Mouse (Mus musculus) CH12.LX (cell line): ENCODE measurements around the gene Nptn.

Experiments used
- CTCF ChIP-seq, 2 experiments: IDR thresholded peaks in 1 of 2; conservative IDR thresholded peaks in 1 of 2; 2 replicates each; pipeline ENCODE4 v1.5.1; 2011 to 2012; ENCODE audit warnings: low read depth in 2 of 2, low read length in 2 of 2, improper control_type of control experiment in 1 of 2, inconsistent platforms in 1 of 2, mild to moderate bottlenecking in 1 of 2, moderate library complexity in 1 of 2
- EP300 ChIP-seq: IDR thresholded peaks from 2 replicates; pipeline ENCODE4 v1.6.1; 2011; ENCODE audit warnings: low read length, improper control_type of control experiment
- IRF4 ChIP-seq: IDR thresholded peaks from 2 replicates; pipeline ENCODE4 v1.6.1; 2014; ENCODE audit warnings: low read depth, mild to moderate bottlenecking, inconsistent platforms, low read length, improper control_type of control experiment
- JUN ChIP-seq: IDR thresholded peaks from 2 replicates; pipeline ENCODE4 v1.6.1; 2011; ENCODE audit warnings: low read depth, mild to moderate bottlenecking, low read length, improper control_type of control experiment, moderate library complexity; ENCODE audit not compliant: insufficient read depth
- NELFE ChIP-seq: IDR thresholded peaks from 2 replicates; pipeline ENCODE4 v1.6.1; 2011; ENCODE audit warnings: low read depth, low read length, improper control_type of control experiment
- NRF1 ChIP-seq: IDR thresholded peaks from 2 replicates; pipeline ENCODE4 v1.6.1; 2014; ENCODE audit warnings: low read depth, mild to moderate bottlenecking, inconsistent platforms, low read length, improper control_type of control experiment, moderate library complexity
- POLR2A ChIP-seq: IDR thresholded peaks from 2 replicates; pipeline ENCODE4 v1.6.1; 2011; ENCODE audit warnings: low read depth, mild to moderate bottlenecking, improper control_type of control experiment, low read length
- POLR2AphosphoS2 ChIP-seq: IDR thresholded peaks from 2 replicates; pipeline ENCODE4 v1.6.1; 2011; ENCODE audit warnings: low read depth, low read length, improper control_type of control experiment
- RCOR1 ChIP-seq: conservative IDR thresholded peaks from 2 replicates; pipeline ENCODE4 v1.6.1; 2012; ENCODE audit warnings: low read depth, mild to moderate bottlenecking, inconsistent platforms, low read length, improper control_type of control experiment
- SIN3A ChIP-seq: IDR thresholded peaks from 2 replicates; pipeline ENCODE4 v1.6.1; 2012; ENCODE audit warnings: low read length, improper control_type of control experiment, inconsistent platforms
- SMC3 ChIP-seq: IDR thresholded peaks from 2 replicates; pipeline ENCODE4 v1.6.1; 2011; ENCODE audit warnings: low read depth, low read length, improper control_type of control experiment
- TBP ChIP-seq: conservative IDR thresholded peaks from 2 replicates; pipeline ENCODE4 v1.6.1; 2011; ENCODE audit warnings: low read depth, low read length, improper control_type of control experiment
- USF1 ChIP-seq: IDR thresholded peaks from 2 replicates; pipeline ENCODE4 v1.6.1; 2014; ENCODE audit warnings: low read depth, mild to moderate bottlenecking, inconsistent platforms, low read length, improper control_type of control experiment
- ZC3H11A ChIP-seq: IDR thresholded peaks from 2 replicates; pipeline ENCODE4 v1.6.1; 2012; ENCODE audit warnings: low read depth, mild to moderate bottlenecking, inconsistent platforms, low read length, improper control_type of control experiment

DNA sequence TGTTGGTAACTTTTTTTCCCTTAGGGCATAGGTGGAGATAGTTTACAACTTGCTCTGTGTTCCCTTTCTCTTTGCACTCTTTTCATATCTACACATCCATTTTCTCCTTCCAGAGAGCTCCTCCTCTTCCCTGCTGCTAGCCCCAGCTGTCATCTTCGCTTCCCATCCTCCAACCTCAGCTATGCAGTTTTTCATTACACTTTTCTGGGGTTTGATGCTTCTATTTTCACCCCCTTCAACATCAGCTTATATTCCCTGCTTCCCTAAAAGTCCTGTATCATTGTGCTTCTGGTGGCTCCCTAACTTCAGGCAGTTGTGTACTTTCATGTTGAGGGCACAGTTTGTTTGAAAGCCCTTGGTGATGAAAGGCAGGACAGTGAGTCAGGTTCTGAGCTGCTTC is 31.8 kb downstream of the Nptn start:
- TF ChIP-seq POLR2A (no peak), CTCF (conservative IDR thresholded peaks at IDR 0.05 in 1 of 2, IDR thresholded peaks at IDR 0.05 in 1 of 2; ENCODE audit: low read depth in 2 of 2, low read length in 2 of 2) (no peak), JUN (no peak), TBP (no peak), NRF1 (no peak), POLR2AphosphoS2 (no peak), ZC3H11A (no peak), EP300 (no peak), NELFE (no peak), USF1 (no peak), SIN3A (no peak), SMC3 (no peak), IRF4 (no peak), RCOR1 (no peak)
